Mouse (Mus musculus) hindbrain, postnatal 0 days (tissue): ENCODE data around the gene Wnt10a. TPM values are rescaled to one million over a fixed set of nuclear protein-coding genes. Genes with fewer than 3 reads are reported as not detected.

Source experiments
- ATAC-seq: fragments of 200-750 bp; cut with Nextera tagmentation; 2 replicates; pipeline ENCODE4 v1.8.0; 2017; ENCODE audit warnings: mild to moderate bottlenecking, moderate TSS enrichment, moderate library complexity
- DNase-seq: peaks from one replicate; pipeline ENCODE4 v3.0.0-alpha.2; 2015; ENCODE audit warnings: low spot score
- H3K27ac ChIP-seq: fragments of 300-500 bp; sonication (generic); 2 replicates; pipeline ENCODE4 v1.5.1; 2014; ENCODE audit warnings: mild to moderate bottlenecking
- H3K27me3 ChIP-seq: fragments of 300-500 bp; sonication (generic); 2 replicates; pipeline ENCODE4 v1.6.1; 2014; ENCODE audit warnings: low read length, mixed read lengths; ENCODE audit not compliant: insufficient read depth
- H3K36me3 ChIP-seq: fragments of 300-500 bp; sonication (generic); 2 replicates; pipeline ENCODE4 v1.6.1; 2014; ENCODE audit warnings: low read length, mixed read lengths; ENCODE audit not compliant: insufficient read depth
- H3K4me1 ChIP-seq: fragments of 300-500 bp; sonication (generic); 2 replicates; pipeline ENCODE4 v1.6.1; 2014; ENCODE audit warnings: antibody characterized with exemption, low read length, mixed read lengths; ENCODE audit not compliant: insufficient read depth
- H3K4me2 ChIP-seq: fragments of 300-500 bp; sonication (generic); 2 replicates; pipeline ENCODE4 v1.6.1; 2014; ENCODE audit warnings: low read depth, mild to moderate bottlenecking, low read length, moderate library complexity, mixed read lengths
- H3K4me3 ChIP-seq: fragments of 300-500 bp; sonication (generic); 2 replicates; pipeline ENCODE4 v1.5.1; 2014; ENCODE audit warnings: low read length
- H3K9ac ChIP-seq: fragments of 300-500 bp; sonication (generic); replicated peaks from 2 replicates; pipeline ENCODE4 v1.6.1; 2014; ENCODE audit warnings: mild to moderate bottlenecking, low read length, moderate library complexity, mixed read lengths
- H3K9me3 ChIP-seq: fragments of 300-500 bp; sonication (generic); 2 replicates; pipeline ENCODE4 v1.6.1; 2016; ENCODE audit warnings: low read length, mixed read lengths
- CTCF ChIP-seq: IDR thresholded peaks from 2 replicates; pipeline ENCODE4 v1.5.1; 2016; ENCODE audit warnings: antibody characterized with exemption, control low read depth, low read depth
- WGBS: fragments of 180-500 bp; shearing (Covaris S2); extraction: QIAGEN DNeasy Blood & Tissue Kit; methylation state at CpG from one replicate; pipeline ENCODE4 v1.1.7; 2014; 5-methylcytosine and 5-hydroxymethylcytosine counted together
- polyA plus RNA-seq: library from polyadenylated mRNA; unstranded; fragments of >200 nt; fragmentation: Nextera tagmentation; extraction: Ambion mirVana; gene quantifications from 2 replicates; pipeline ENCODE4 v1.2.1, GENCODE M21; 2015
- total RNA-seq: library from RNA; depleted of rRNA; stranded (reverse); fragments of >200 nt; gene quantifications from 2 replicates; pipeline ENCODE4 v1.2.3, GENCODE M21; 2014

Gene Wnt10a
- total and polyA plus RNA-seq, 2 experiments from 2014 or later: 0.48 to 2.7 TPM

- peak within 1 kb of the TSS; percentile 75 for H3K4me2 ChIP-seq
- ATAC-seq (no peak), DNase-seq (no peak)
- no peaks in the 10 kb centered on the region for H3K9me3 ChIP-seq
- 0% methylated on average over 3 of the region's 8 CpGs for WGBS
- H3K27me3 ChIP-seq: peaks cover 53% of the 10 kb centered on the region
- no peaks in the 10 kb centered on the region for H3K36me3 ChIP-seq
- 0 out of 2 replicates have a peak within 1 kb of the TSS, but pooled peaks have one; percentile 13 for H3K9ac ChIP-seq
- peak within 1 kb of the TSS; percentile 40 for H3K4me3 ChIP-seq
- H3K27ac ChIP-seq: no peak within 1 kb of the TSS
- H3K4me1 ChIP-seq: 0 out of 2 replicates have a peak, but pooled peaks cover 9% of the 10 kb centered on the region
- TF ChIP-seq CTCF: no peak
Measured at GRCm38 (mm10) chr1:74771845-74771930, 19.6 kb upstream of the Wnt10a start, which contains the start of gene Wnt6. Gene Wnt6 (plus strand): TSS chr1:74771892.

- 0 out of 2 replicates have a peak overlapping the region, but pooled peaks have one; percentile 13 for H3K9ac ChIP-seq
- peaks cover 56% of the 10 kb centered on the region for H3K27me3 ChIP-seq
- peak overlapping the region; percentile 40 for H3K4me3 ChIP-seq
- H3K9me3 ChIP-seq: no peaks in the 10 kb centered on the region
- H3K4me1 ChIP-seq: 0 out of 2 replicates have a peak, but pooled peaks cover 9% of the 10 kb centered on the region
- ATAC-seq: no peak
- no peak for TF ChIP-seq CTCF
- no peaks in the 10 kb centered on the region for H3K36me3 ChIP-seq
- under 1% methylated on average over 44 of the region's 51 CpGs for WGBS
- H3K4me2 ChIP-seq: peak overlapping the region; percentile 75
- no peak overlapping the region for H3K27ac ChIP-seq
- no peak for DNase-seq
Measured at GRCm38 (mm10) chr1:74771931-74772620, 19.2 kb upstream of the Wnt10a start.

- TF ChIP-seq CTCF: no peak
- under 1% methylated on average over 15 of the region's 15 CpGs for WGBS
- peak overlapping the region; percentile 75 for H3K4me2 ChIP-seq
- H3K9me3 ChIP-seq: no peaks in the 10 kb centered on the region
- ATAC-seq (peak; percentile 74), DNase-seq (peak; percentile 81)
- peak overlapping the region; percentile 40; the same call in 1 of the 2 replicates for H3K4me3 ChIP-seq
- H3K9ac ChIP-seq: no peak overlapping the region
- H3K27me3 ChIP-seq: peaks cover 59% of the 10 kb centered on the region
- 0 out of 2 replicates have a peak, but pooled peaks cover 9% of the 10 kb centered on the region for H3K4me1 ChIP-seq
- no peak overlapping the region for H3K27ac ChIP-seq
- no peaks in the 10 kb centered on the region for H3K36me3 ChIP-seq
Measured at GRCm38 (mm10) chr1:74773136-74773535, 18.2 kb upstream of the Wnt10a start.

DNA sequence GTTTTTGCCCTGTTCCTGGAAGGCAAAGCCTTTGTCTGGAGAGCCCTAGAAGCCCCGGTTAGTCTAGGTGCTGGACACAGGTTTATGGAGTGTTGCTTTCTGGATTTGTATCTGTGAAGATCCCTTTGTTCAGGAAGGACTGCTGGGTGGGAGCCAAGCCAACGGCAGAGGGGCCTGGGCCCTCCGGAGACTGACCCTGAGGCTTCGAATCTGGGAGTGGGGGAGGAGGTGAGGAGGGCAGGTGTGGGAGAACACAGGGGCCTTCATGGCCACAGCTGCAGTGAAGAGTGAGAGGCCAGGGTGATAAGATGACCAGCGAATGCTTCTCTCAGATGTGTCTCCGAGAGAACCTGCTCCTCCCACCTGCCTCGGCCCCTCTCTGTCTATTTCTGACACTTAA lies 17.3 kb upstream of the Wnt10a start:
- 0 out of 2 replicates have a peak, but pooled peaks cover 9% of the 10 kb centered on the region for H3K4me1 ChIP-seq
- H3K9me3 ChIP-seq: no peaks in the 10 kb centered on the region
- no peak overlapping the region for H3K27ac ChIP-seq
- no peak for TF ChIP-seq CTCF
- DNase-seq (no peak), ATAC-seq (no peak)
- peaks cover 62% of the 10 kb centered on the region for H3K27me3 ChIP-seq
- no peak overlapping the region for H3K4me2 ChIP-seq
- WGBS: 28% methylated on average over 7 of the region's 7 CpGs
- H3K4me3 ChIP-seq: no peak overlapping the region
- H3K9ac ChIP-seq: no peak overlapping the region
- no peaks in the 10 kb centered on the region for H3K36me3 ChIP-seq

DNA sequence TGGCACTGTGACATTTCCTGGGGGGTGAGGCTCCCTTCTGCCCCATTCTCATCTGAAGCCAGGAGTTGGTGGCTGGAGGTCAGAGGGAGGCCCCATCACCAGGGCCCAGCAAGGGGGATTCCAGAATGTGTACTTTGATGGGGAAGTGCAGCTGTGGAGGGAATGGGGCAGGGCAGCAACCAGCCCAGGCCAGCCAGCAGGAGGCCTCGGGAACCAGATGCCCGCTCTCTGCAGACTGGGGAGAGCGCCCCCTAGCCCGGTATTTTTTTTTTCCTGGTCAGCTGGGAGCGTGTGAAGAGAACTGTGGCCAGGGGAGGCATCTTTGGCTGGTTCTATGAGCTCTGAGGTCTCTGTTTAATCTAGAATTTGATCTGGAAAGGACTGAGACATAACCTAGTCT lies 15.5 kb upstream of the Wnt10a start:
- Histone ChIP-seq H3K4me1 (0 out of 2 replicates have a peak, but pooled peaks cover 9% of the 10 kb centered on the region), H3K36me3 (no peaks in the 10 kb centered on the region), H3K4me3 (no peak overlapping the region), H3K27ac (no peak overlapping the region), H3K9me3 (no peaks in the 10 kb centered on the region), H3K27me3 (peaks cover 51% of the 10 kb centered on the region), H3K4me2 (no peak overlapping the region), H3K9ac (no peak overlapping the region)
- DNase-seq (no peak), ATAC-seq (no peak)
- WGBS: 11% methylated on average over 5 of the region's 5 CpGs
- peak; percentile 55 for TF ChIP-seq CTCF

- WGBS: 35% methylated on average over 3 of the region's 3 CpGs
- Histone ChIP-seq H3K4me1 (peaks cover 16% of the 10 kb centered on the region; the same call in 1 of the 2 replicates), H3K27ac (no peak overlapping the region), H3K36me3 (no peaks in the 10 kb centered on the region), H3K4me2 (no peak overlapping the region), H3K4me3 (no peak overlapping the region), H3K9me3 (no peaks in the 10 kb centered on the region), H3K27me3 (peaks cover 56% of the 10 kb centered on the region), H3K9ac (no peak overlapping the region)
- DNase-seq: no peak
- no peak for TF ChIP-seq CTCF
- ATAC-seq: no peak
Measured at GRCm38 (mm10) chr1:74778934-74779486, 12.3 kb upstream of the Wnt10a start.

DNA sequence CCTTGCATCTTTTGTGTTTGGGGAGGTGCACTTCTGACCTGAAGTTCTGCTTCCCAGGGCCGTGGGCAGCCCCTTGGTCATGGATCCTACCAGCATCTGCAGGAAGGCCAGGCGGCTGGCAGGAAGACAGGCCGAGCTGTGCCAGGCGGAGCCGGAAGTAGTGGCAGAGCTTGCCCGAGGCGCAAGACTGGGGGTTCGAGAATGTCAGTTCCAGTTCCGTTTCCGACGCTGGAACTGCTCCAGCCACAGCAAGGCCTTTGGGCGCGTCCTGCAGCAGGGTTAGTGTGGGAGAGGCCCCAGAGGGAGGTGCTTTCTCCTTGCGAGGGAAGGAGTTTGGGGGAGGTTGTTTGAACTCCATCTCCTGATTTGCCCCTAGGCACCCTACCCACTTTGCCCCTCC lies 9.3 kb upstream of the Wnt10a start:
- Histone ChIP-seq H3K27me3 (peaks cover 57% of the 10 kb centered on the region), H3K27ac (no peak overlapping the region), H3K4me2 (no peak overlapping the region), H3K9me3 (no peaks in the 10 kb centered on the region), H3K36me3 (no peaks in the 10 kb centered on the region), H3K4me3 (no peak overlapping the region), H3K9ac (no peak overlapping the region), H3K4me1 (peaks cover 10% of the 10 kb centered on the region; the same call in 1 of the 2 replicates)
- ATAC-seq (no peak), DNase-seq (no peak)
- 19% methylated on average over 14 of the region's 14 CpGs for WGBS
- TF ChIP-seq CTCF: no peak
